In genomic region chr16:96600791-96601190, GRCm38 (mm10) we compare ENCODE assay signal across 24 mouse cellular contexts.
DNase-seq lines count a peak whose midpoint lies in the region; ATAC-seq lines count a peak whose summit lies in the region.
"Had no signal": no experiment of that assay in that cellular context is flagged by ENCODE, and none has a peak within 500 bp of the region (broad histone marks: within the 10 kb centered on the region; RNA-seq: fewer than 3 reads in every experiment).

No protein-coding gene starts in this region.

- H3K27ac ChIP-seq in kidney, embryonic 16.5 days (ENCODE audit: low read length) = no peak overlapping the region
- no peak overlapping the region for H3K27ac ChIP-seq in kidney, embryonic 15.5 days
- H3K27ac ChIP-seq: forebrain, embryonic 10.5 days; gastrocnemius, adult 2 months; hindbrain, embryonic 12.5 days; hindbrain, embryonic 15.5 days had no signal

- 68% methylated on average over 11 of the region's 11 CpGs for WGBS in kidney, embryonic 16.5 days
- 63% methylated on average over 11 of the region's 11 CpGs for WGBS in kidney, embryonic 15.5 days

- no peaks in the 10 kb centered on the region for H3K4me1 ChIP-seq in kidney, embryonic 16.5 days (ENCODE audit: insufficient read depth, low read length)
- H3K4me1 ChIP-seq in kidney, embryonic 15.5 days = no peaks in the 10 kb centered on the region
- H3K4me1 ChIP-seq: forebrain, embryonic 10.5 days; hindbrain, embryonic 12.5 days; hindbrain, embryonic 15.5 days had no signal

- no peak overlapping the region for H3K4me2 ChIP-seq in kidney, embryonic 16.5 days (replicated peaks; ENCODE audit: low read depth, low read length)
- H3K4me2 ChIP-seq in kidney, embryonic 15.5 days = no peak overlapping the region
- H3K4me2 ChIP-seq: heart, embryonic 11.5 days; hindbrain, embryonic 12.5 days; hindbrain, embryonic 15.5 days had no signal

- no peaks in the 10 kb centered on the region for H3K9me3 ChIP-seq in kidney, embryonic 16.5 days (ENCODE audit: low read length)
- H3K9me3 ChIP-seq in kidney, embryonic 15.5 days (replicated peaks) = no peaks in the 10 kb centered on the region
- H3K9me3 ChIP-seq: forebrain, embryonic 10.5 days; hindbrain, embryonic 12.5 days; hindbrain, embryonic 15.5 days had no signal

- no peak for ATAC-seq in kidney, embryonic 16.5 days (ENCODE audit: low FRiP score, low TSS enrichment)
- ATAC-seq in kidney, embryonic 15.5 days (replicated peaks; ENCODE audit: low FRiP score) = no peak
- ATAC-seq: forebrain, embryonic 14.5 days; forebrain, postnatal 0 days; Patski had no signal

- H3K36me3 ChIP-seq in kidney, embryonic 16.5 days (ENCODE audit: insufficient read depth, low read length) = no peaks in the 10 kb centered on the region
- no peaks in the 10 kb centered on the region for H3K36me3 ChIP-seq in kidney, embryonic 15.5 days
- H3K36me3 ChIP-seq: forebrain, embryonic 10.5 days; G1E; hindbrain, embryonic 12.5 days; hindbrain, embryonic 15.5 days had no signal

- peak; percentile 19 for DNase-seq in kidney, adult 11 months
- DNase-seq in kidney, adult 8-10 months = peak; percentile 22 to 47
- DNase-seq in kidney, postnatal 25 days = peak; percentile 24 to 46
- no peak for DNase-seq in urinary bladder, postnatal 25 days (ENCODE audit: low spot score)
- DNase-seq: adrenal gland, postnatal 10 days; adrenal gland, postnatal 36 days; B cell, adult 2 months; cerebellum, adult 18-20 months; cerebellum, adult 9-10 months; cerebellum, postnatal 14 days; forebrain, postnatal 0 days; gastrocnemius, adult 2 months; gastrocnemius, postnatal 14 days; heart, adult 11 months had no signal

- no peak overlapping the region for H3K4me3 ChIP-seq in kidney, embryonic 16.5 days (ENCODE audit: low read length)
- H3K4me3 ChIP-seq in kidney, embryonic 15.5 days (replicated peaks) = no peak overlapping the region
- H3K4me3 ChIP-seq: forebrain, embryonic 10.5 days; gastrocnemius, adult 2 months; hindbrain, embryonic 12.5 days; hindbrain, embryonic 15.5 days had no signal

- H3K9ac ChIP-seq in kidney, embryonic 16.5 days (replicated peaks; ENCODE audit: low read length) = no peak overlapping the region
- no peak overlapping the region for H3K9ac ChIP-seq in kidney, embryonic 15.5 days
- H3K9ac ChIP-seq: forebrain, postnatal 0 days; hindbrain, embryonic 12.5 days; hindbrain, embryonic 15.5 days had no signal

- no peaks in the 10 kb centered on the region for H3K27me3 ChIP-seq in kidney, embryonic 16.5 days (ENCODE audit: insufficient read depth, low read length)
- H3K27me3 ChIP-seq in kidney, embryonic 15.5 days = no peaks in the 10 kb centered on the region
- H3K27me3 ChIP-seq: CH12.LX; hindbrain, embryonic 12.5 days; hindbrain, embryonic 15.5 days had no signal
